22 mouse cellular contexts compared by ENCODE assay signal in the genomic region with DNA sequence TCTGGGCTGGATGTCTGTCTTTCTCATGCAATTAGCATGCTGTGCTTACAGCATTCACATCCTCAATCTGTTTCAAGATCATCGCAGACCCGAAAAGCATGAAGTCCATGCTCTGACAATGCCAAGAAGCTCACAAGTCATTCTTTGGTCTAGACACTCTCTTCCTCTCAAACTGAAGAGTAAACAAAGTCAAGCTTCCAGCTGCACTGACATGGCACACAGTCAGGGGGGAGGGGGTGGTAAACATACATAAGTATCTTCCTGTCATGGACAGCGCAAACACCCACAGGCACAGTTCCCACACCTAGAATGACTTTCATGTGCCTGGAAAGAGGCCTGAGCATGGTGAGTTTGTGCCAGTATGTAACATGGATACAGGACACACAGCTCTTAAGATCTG.
A peak's percentile ranks its signal among the peaks of the same experiment; 100 is the strongest.
DNase-seq lines count a peak whose midpoint lies in the region; ATAC-seq and TF ChIP-seq lines count a peak whose summit lies in the region.
"Had no signal": no experiment of that assay in that cellular context is flagged by ENCODE, and none has a peak within 500 bp of the region (broad histone marks: within the 10 kb centered on the region; RNA-seq: fewer than 3 reads in every experiment).

No protein-coding gene starts in this region.

- H3K9ac ChIP-seq in kidney, embryonic 15.5 days = no peak overlapping the region
- H3K9ac ChIP-seq in lung, embryonic 15.5 days = no peak overlapping the region
- no peak overlapping the region for H3K9ac ChIP-seq in lung, postnatal 0 days (replicated peaks; ENCODE audit: low read depth)
- H3K9ac ChIP-seq: embryonic facial prominence, embryonic 13.5 days; embryonic facial prominence, embryonic 15.5 days; forebrain, embryonic 12.5 days had no signal

- no peak overlapping the region for H3K27ac ChIP-seq in kidney, embryonic 15.5 days
- no peak overlapping the region for H3K27ac ChIP-seq in lung, embryonic 15.5 days
- no peak overlapping the region for H3K27ac ChIP-seq in lung, postnatal 0 days (ENCODE audit: low read length)
- H3K27ac ChIP-seq: embryonic facial prominence, embryonic 13.5 days; embryonic facial prominence, embryonic 15.5 days; forebrain, embryonic 10.5 days; forebrain, embryonic 12.5 days had no signal

- peak; percentile 1 for DNase-seq in kidney, postnatal 14 days
- DNase-seq in lung, adult 18-20 months = no peak
- DNase-seq in lung, postnatal 0 days (ENCODE audit: low spot score) = peak; percentile 7
- no peak for DNase-seq in lung, postnatal 25 days (ENCODE audit: low spot score)
- DNase-seq: adrenal gland, adult 2 months; adrenal gland, postnatal 10 days; adrenal gland, postnatal 25 days; cerebellum, adult 11 months; cerebellum, adult 18-20 months; cerebellum, adult 8-10 months; cerebellum, adult 9-11 months; cerebellum, postnatal 14 days; cerebellum, postnatal 36 days; embryo, embryonic 11 days had no signal

- TF ChIP-seq CTCF in lung, postnatal 0 days (IDR thresholded peaks at IDR 0.05) = no peak

- H3K27me3 ChIP-seq in kidney, embryonic 15.5 days = no peaks in the 10 kb centered on the region
- H3K27me3 ChIP-seq in lung, embryonic 15.5 days = no peaks in the 10 kb centered on the region
- no peaks in the 10 kb centered on the region for H3K27me3 ChIP-seq in lung, postnatal 0 days (replicated peaks; ENCODE audit: insufficient read depth, low read length)
- H3K27me3 ChIP-seq: embryonic facial prominence, embryonic 13.5 days; embryonic facial prominence, embryonic 15.5 days; forebrain, embryonic 12.5 days had no signal

- no peak overlapping the region for H3K4me3 ChIP-seq in kidney, embryonic 15.5 days (replicated peaks)
- H3K4me3 ChIP-seq in lung, embryonic 15.5 days = no peak overlapping the region
- no peak overlapping the region for H3K4me3 ChIP-seq in lung, postnatal 0 days (ENCODE audit: low read depth, low read length)
- H3K4me3 ChIP-seq: embryonic facial prominence, embryonic 13.5 days; embryonic facial prominence, embryonic 15.5 days; erythroblast, embryonic 14.5 days; forebrain, embryonic 10.5 days; forebrain, embryonic 12.5 days had no signal

- H3K36me3 ChIP-seq in kidney, embryonic 15.5 days = no peaks in the 10 kb centered on the region
- no peaks in the 10 kb centered on the region for H3K36me3 ChIP-seq in lung, embryonic 15.5 days
- no peaks in the 10 kb centered on the region for H3K36me3 ChIP-seq in lung, postnatal 0 days (ENCODE audit: insufficient read depth, low read length)
- H3K36me3 ChIP-seq: embryonic facial prominence, embryonic 13.5 days; embryonic facial prominence, embryonic 15.5 days; forebrain, embryonic 10.5 days; forebrain, embryonic 12.5 days had no signal

- no peaks in the 10 kb centered on the region for H3K4me1 ChIP-seq in kidney, embryonic 15.5 days
- no peaks in the 10 kb centered on the region for H3K4me1 ChIP-seq in lung, embryonic 15.5 days
- no peaks in the 10 kb centered on the region for H3K4me1 ChIP-seq in lung, postnatal 0 days (ENCODE audit: insufficient read depth, low read depth, low read length)
- H3K4me1 ChIP-seq: embryonic facial prominence, embryonic 13.5 days; embryonic facial prominence, embryonic 15.5 days; forebrain, embryonic 10.5 days; forebrain, embryonic 12.5 days had no signal

- H3K9me3 ChIP-seq in kidney, embryonic 15.5 days (replicated peaks) = no peaks in the 10 kb centered on the region
- H3K9me3 ChIP-seq in lung, embryonic 15.5 days = no peaks in the 10 kb centered on the region
- no peaks in the 10 kb centered on the region for H3K9me3 ChIP-seq in lung, postnatal 0 days (ENCODE audit: low read length)
- H3K9me3 ChIP-seq: embryonic facial prominence, embryonic 13.5 days; embryonic facial prominence, embryonic 15.5 days; forebrain, embryonic 10.5 days; forebrain, embryonic 12.5 days had no signal

- no peak overlapping the region for H3K4me2 ChIP-seq in kidney, embryonic 15.5 days
- H3K4me2 ChIP-seq in lung, embryonic 15.5 days = no peak overlapping the region
- no peak overlapping the region for H3K4me2 ChIP-seq in lung, postnatal 0 days (replicated peaks; ENCODE audit: low read depth, low read length)
- H3K4me2 ChIP-seq: embryonic facial prominence, embryonic 13.5 days; embryonic facial prominence, embryonic 15.5 days; forebrain, embryonic 12.5 days had no signal

- no peak for ATAC-seq in kidney, embryonic 15.5 days (replicated peaks; ENCODE audit: low FRiP score)
- peak; percentile 57; the same call in 1 of the 2 replicates for ATAC-seq in lung, embryonic 15.5 days (ENCODE audit: borderline replicate concordance, extremely low read depth, low FRiP score, low TSS enrichment)
- ATAC-seq in lung, postnatal 0 days = 0 out of 2 replicates have a peak, but pooled peaks have one; percentile 28
- ATAC-seq: forebrain, embryonic 14.5 days had no signal

- no peak for TF ChIP-seq EP300 in lung, postnatal 0 days (IDR thresholded peaks at IDR 0.05)

- WGBS in kidney, embryonic 15.5 days = 61% methylated on average over 3 of the region's 3 CpGs
- WGBS in lung, embryonic 15.5 days = 30% methylated on average over 3 of the region's 3 CpGs
- 30% methylated on average over 3 of the region's 3 CpGs for WGBS in lung, postnatal 0 days

Comparison
In these comparisons a context has a peak if more than half of its experiments do, and no peak if none do; other contexts are left out.
1. DNase-seq: peak in kidney, postnatal 14 days (single experiment) and lung, postnatal 0 days (single experiment); none in lung, adult 18-20 months (0 of 2) and lung, postnatal 25 days (single experiment).